Mouse (Mus musculus): ENCODE results near the gene Olfr109.

Gene Olfr109

DNA sequence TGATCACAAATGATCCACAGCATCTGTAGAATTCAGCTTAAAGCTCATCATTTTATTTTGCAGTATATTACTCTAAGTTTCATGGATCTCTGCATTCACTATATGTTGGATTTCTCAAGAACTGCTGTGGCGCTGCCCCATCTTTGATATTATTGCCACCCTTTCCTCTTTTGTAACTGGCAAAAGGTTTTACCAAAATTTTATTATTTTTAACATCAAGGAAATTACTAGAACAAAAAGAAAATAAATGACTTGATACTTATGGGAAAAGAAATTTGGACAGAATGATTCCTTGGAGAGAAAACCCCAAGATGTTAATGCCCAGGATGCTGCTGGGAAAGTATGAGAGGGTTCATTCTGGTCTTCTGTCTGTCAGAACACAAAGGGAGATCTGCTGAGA, at the start of gene Olfr109:
Gene Olfr109 (plus strand): TSS at position 301 of the 400 bp plus-strand sequence.
- no peak for DNase-seq (ENCODE audit: low spot score in 2 of 2)

DNA sequence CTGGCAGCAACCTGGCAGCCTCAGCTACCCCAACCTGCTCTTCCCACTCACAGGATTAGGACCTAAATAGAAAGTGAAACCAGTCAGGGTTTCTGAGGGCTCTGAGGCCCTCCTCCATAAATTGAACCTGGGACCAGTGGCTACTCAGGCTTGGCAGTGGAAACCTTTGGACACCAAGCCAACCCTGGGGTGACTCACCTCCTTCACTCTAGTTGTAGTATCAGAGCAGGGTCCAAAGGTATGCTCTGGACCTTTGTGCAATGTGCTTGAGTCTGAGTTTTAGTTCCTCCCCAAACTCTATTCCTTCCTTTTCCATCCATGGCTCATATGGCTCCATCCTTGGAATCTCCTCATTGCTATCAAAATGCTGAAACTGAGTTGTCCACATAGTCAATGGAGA, 45.3 kb upstream of the Olfr109 start:
- no peak for DNase-seq (ENCODE audit: low spot score in 2 of 2)

DNA sequence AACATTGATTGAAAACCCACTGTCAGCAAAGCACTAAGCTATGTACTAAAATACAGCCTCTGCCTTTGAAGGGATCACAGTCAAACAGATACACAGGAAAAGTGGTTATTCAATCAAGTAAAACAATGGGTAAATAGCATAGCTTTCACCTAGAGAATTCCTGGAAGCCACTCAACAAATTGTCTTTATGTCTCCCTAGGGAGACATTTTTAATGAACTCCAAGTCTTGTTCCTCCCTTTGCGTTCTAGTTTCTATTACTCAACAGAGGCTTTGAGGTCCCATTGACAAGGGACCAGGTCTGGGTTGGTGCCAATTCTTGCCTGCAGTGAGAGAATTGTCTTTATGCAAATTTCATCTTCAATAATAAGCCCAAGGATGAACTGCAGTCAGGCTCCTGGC, 13.5 kb upstream of the Olfr109 start, which contains the start of gene Olfr108:
Gene Olfr108 (plus strand): TSS at position 301 of the 400 bp plus-strand sequence.
- DNase-seq (ENCODE audit: low spot score in 2 of 2), result no peak

DNA sequence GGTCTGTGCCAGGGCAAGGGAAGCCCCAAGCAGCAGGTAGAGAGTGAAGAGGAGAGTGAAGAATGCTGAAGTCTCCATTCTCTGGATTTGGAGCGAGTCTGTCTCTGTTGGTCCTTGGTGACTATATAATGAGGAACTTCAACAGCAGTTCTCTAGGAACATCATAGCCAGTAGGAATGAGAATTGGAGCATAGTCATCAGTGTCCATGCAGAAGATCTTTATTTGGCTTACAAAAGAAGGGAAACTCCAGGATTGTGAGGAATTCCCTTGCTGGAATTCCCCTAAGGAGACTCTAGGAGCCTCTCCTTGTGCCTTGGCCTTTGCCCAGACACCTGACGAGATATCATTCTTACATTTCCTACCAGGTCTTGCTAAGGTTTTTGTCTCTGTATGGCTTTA, 24.7 kb downstream of the Olfr109 start, which contains the start of gene H2-M2:
Gene H2-M2 (minus strand): TSS at position 101 of the 400 bp plus-strand sequence.
- DNase-seq (ENCODE audit: low spot score in 2 of 2), result no peak

DNA sequence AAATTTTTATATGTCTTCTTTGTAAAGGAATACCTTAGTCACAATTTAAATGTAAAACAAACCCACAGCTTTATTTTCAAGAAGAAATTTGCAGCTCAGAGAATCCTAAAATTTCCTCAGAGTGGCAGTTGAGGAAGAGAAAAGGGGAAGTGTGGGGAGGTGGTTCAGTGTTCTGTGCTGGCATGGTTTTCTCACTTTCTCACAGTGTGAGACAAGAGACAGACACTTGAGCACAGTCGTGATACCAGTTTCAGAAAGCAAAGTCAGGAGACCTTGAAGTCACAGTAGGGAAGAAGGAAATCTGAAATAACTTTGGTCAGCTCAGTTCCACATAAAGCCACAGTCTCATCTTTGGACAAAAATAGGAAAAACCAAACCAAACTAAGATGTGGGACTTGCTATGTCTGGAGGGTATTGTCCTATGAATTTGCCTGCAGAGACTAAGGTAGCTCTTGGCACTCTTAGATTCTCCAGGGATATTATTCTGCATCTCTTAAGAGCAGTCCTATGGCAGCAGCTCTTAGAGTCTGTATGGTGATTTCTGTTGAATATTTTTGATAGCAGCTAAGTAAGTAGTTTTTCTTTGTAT, 33.3 kb downstream of the Olfr109 start, which contains the start of gene Olfr110:
Gene Olfr110 (plus strand): TSS at position 539 of the 589 bp plus-strand sequence.
- no peak for DNase-seq (ENCODE audit: low spot score in 2 of 2)

DNA sequence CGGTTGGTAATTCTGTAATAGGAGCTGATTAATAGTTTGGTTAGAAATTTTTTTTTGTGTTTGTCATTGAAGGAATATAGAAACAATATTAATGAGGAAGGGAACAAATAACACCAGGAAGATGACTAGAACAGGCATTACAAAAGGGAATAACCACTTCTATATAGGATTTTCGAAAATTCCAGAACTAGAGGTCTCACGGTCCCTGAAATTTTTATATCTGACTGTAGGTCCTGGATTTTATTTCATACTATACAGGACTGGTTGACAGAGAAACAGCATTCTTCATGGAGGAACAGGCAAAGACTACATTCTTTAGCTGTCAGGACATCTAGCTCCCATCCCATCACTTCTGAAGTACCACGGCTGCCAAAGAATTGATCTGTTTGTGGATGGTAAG, 49.0 kb downstream of the Olfr109 start, which contains the start of gene Olfr111:
Gene Olfr111 (plus strand): TSS at position 301 of the 400 bp plus-strand sequence.
- no peak for DNase-seq (ENCODE audit: low spot score in 2 of 2)
